Mouse (Mus musculus): ENCODE data around the gene Rnf4.

DNA sequence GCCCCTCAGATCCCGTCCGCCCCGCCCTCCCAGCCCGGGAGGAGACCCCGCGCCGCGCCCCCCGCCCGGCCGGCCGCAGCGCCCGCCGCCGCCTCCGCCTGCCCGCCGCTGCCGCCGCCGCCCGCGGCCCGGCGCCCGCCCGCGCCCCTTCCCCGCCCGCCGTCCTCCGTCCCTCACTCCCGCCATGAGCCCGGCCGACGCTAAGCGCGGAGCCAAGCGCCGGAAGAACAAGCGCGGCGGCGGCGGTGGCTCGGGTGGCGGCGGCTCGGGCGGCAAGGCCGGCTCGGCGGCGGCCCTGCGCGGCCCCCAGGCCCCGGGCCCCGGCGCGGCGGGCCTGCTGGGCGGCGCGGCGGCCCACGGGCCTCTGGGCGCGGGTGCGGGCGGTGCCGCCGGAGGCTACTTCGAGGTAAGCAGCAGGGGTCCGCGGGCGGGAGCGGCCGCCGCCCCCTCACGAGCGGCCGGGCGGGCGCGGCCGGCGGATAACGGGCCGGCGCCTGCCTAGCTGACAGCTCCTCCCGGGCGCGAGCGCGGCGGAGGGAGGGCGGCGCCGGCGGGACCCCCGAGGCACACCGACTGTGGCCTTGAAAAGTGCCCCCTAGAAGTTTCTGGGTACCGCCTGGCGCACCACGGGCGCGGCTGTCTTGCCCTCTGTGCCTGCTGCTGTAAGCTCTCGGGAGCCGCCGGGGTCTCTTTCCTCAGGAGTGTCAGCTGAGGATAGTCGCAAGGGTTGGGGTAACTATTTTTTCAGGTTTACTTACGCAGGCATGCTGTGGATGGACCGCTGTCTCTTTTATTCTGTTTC, 34.1 kb downstream of the Rnf4 start:
- no peak for TF ChIP-seq CTCF (IDR thresholded peaks at IDR 0.05; ENCODE audit: borderline replicate concordance, insufficient read depth, low read depth, low read length)
- TF ChIP-seq POLR2A (IDR thresholded peaks at IDR 0.05; ENCODE audit: borderline replicate concordance, insufficient read depth, low read length), result no peak
